Mouse (Mus musculus) kidney, adult 2 months (tissue): ENCODE results near the gene Trio. TPM values are rescaled to one million over a fixed set of nuclear protein-coding genes. Genes with fewer than 3 reads are reported as not detected.

ENCODE experiments used
- DNase-seq: peaks from one replicate; pipeline ENCODE4 v3.0.0; 2021
- H3K27ac ChIP-seq: fragments of 200-500 bp; 2 replicates; pipeline ENCODE4 v1.5.1; 2012; ENCODE audit warnings: low read depth, low read length, control low read depth, inconsistent platforms; ENCODE audit not compliant: insufficient read depth
- H3K27me3 ChIP-seq: fragments of 200-500 bp; replicated peaks from 2 replicates; pipeline ENCODE4 v1.6.1; 2012; ENCODE audit warnings: mild to moderate bottlenecking, moderate library complexity, low read length, inconsistent platforms; ENCODE audit not compliant: control insufficient read depth, insufficient read depth
- H3K36me3 ChIP-seq: fragments of 200-500 bp; 2 replicates; pipeline ENCODE4 v1.6.1; 2012; ENCODE audit warnings: mild to moderate bottlenecking, moderate library complexity, low read length, inconsistent platforms; ENCODE audit not compliant: control insufficient read depth, insufficient read depth
- H3K4me1 ChIP-seq: fragments of 200-500 bp; 2 replicates; pipeline ENCODE4 v1.6.1; 2011; ENCODE audit warnings: low read length; ENCODE audit not compliant: control insufficient read depth, insufficient read depth
- H3K4me3 ChIP-seq: fragments of 200-500 bp; 2 replicates; pipeline ENCODE4 v1.5.1; 2011; ENCODE audit warnings: mild to moderate bottlenecking, low read depth, low read length, control low read depth; ENCODE audit not compliant: insufficient read depth
- CTCF ChIP-seq: fragments of 200-500 bp; conservative IDR thresholded peaks from 2 replicates; pipeline ENCODE4 v1.5.1; 2011; ENCODE audit warnings: low read depth, mild to moderate bottlenecking, control low read depth, low read length, moderate library complexity, mixed read lengths; ENCODE audit not compliant: insufficient read depth, insufficient read length
- POLR2A ChIP-seq: fragments of 200-500 bp; IDR thresholded peaks from one replicate; pipeline ENCODE4 v1.6.1; 2011; ENCODE audit warnings: low read depth, low read length, control low read depth
- WGBS: fragments of 180-500 bp; shearing (Covaris S2); methylation state at CpG from one replicate; pipeline ENCODE4 v1.1.7; 2018; 5-methylcytosine and 5-hydroxymethylcytosine counted together
- polyA plus RNA-seq: library from polyadenylated mRNA; depleted of rRNA; stranded (reverse); fragments of >200 nt; gene quantifications from 2 replicates; pipeline ENCODE4 v1.2.3, GENCODE M21; 2012

Gene Trio
- polyA plus RNA-seq, 1 experiment = 37.2 TPM

- no peaks in the 10 kb centered on the region for H3K27me3 ChIP-seq
- 27% methylated on average over 3 of the region's 3 CpGs for WGBS
- H3K36me3 ChIP-seq = no peaks in the 10 kb centered on the region
- DNase-seq = peak; percentile 45
- no peak overlapping the region for H3K4me3 ChIP-seq
- no peaks in the 10 kb centered on the region for H3K4me1 ChIP-seq
- H3K27ac ChIP-seq = no peak overlapping the region
- TF ChIP-seq POLR2A (no peak), CTCF (peak; percentile 53)
These were observed 310.3 kb downstream of the Trio start for GRCm38 (mm10) chr15:27715331-27715730.

- WGBS = 71% methylated on average over 9 of the region's 9 CpGs
- no peak for DNase-seq
- no peak overlapping the region for H3K27ac ChIP-seq
- no peaks in the 10 kb centered on the region for H3K36me3 ChIP-seq
- no peak overlapping the region for H3K4me3 ChIP-seq
- TF ChIP-seq POLR2A (no peak), CTCF (no peak)
- H3K4me1 ChIP-seq = no peaks in the 10 kb centered on the region
- no peaks in the 10 kb centered on the region for H3K27me3 ChIP-seq
These were observed 314.9 kb downstream of the Trio start for GRCm38 (mm10) chr15:27710698-27711097.

- TF ChIP-seq CTCF (no peak), POLR2A (no peak)
- Histone ChIP-seq H3K27me3 (no peaks in the 10 kb centered on the region), H3K4me1 (no peaks in the 10 kb centered on the region), H3K4me3 (no peak overlapping the region), H3K27ac (no peak overlapping the region), H3K36me3 (no peaks in the 10 kb centered on the region)
- peak; percentile 8 for DNase-seq
- WGBS = 76% methylated on average over 7 of the region's 7 CpGs
These were observed 316.6 kb downstream of the Trio start for GRCm38 (mm10) chr15:27708968-27709612.

GRCm38 (mm10) chr15:27708499-27708898, 317.1 kb downstream of the Trio start:
- H3K36me3 ChIP-seq = no peaks in the 10 kb centered on the region
- H3K27ac ChIP-seq = no peak overlapping the region
- H3K4me3 ChIP-seq = no peak overlapping the region
- DNase-seq = no peak
- WGBS = 63% methylated on average over 3 of the region's 3 CpGs
- no peaks in the 10 kb centered on the region for H3K4me1 ChIP-seq
- no peaks in the 10 kb centered on the region for H3K27me3 ChIP-seq
- no peak for TF ChIP-seq CTCF
- no peak for TF ChIP-seq POLR2A

- Histone ChIP-seq H3K27ac (no peak overlapping the region), H3K36me3 (no peaks in the 10 kb centered on the region), H3K4me1 (no peaks in the 10 kb centered on the region), H3K27me3 (no peaks in the 10 kb centered on the region), H3K4me3 (no peak overlapping the region)
- TF ChIP-seq POLR2A = no peak
- no peak for TF ChIP-seq CTCF
- DNase-seq = no peak
- 40% methylated on average over 1 of the region's 1 CpGs for WGBS
These were observed 322.7 kb downstream of the Trio start for GRCm38 (mm10) chr15:27702972-27703313.

- 23% methylated on average over 11 of the region's 11 CpGs for WGBS
- TF ChIP-seq CTCF (no peak), POLR2A (no peak)
- H3K36me3 ChIP-seq = no peaks in the 10 kb centered on the region
- H3K27me3 ChIP-seq = no peaks in the 10 kb centered on the region
- no peak overlapping the region for H3K27ac ChIP-seq
- H3K4me1 ChIP-seq = no peaks in the 10 kb centered on the region
- H3K4me3 ChIP-seq = no peak overlapping the region
- DNase-seq = peak; percentile 33
These were observed 323.3 kb downstream of the Trio start for GRCm38 (mm10) chr15:27702031-27702971.

GRCm38 (mm10) chr15:27697632-27698031, 328.0 kb downstream of the Trio start:
- H3K4me3 ChIP-seq = no peak overlapping the region
- no peak for DNase-seq
- TF ChIP-seq CTCF (no peak), POLR2A (no peak)
- WGBS = 94% methylated on average over 5 of the region's 5 CpGs
- H3K4me1 ChIP-seq = no peaks in the 10 kb centered on the region
- H3K27me3 ChIP-seq = no peaks in the 10 kb centered on the region
- H3K36me3 ChIP-seq = no peaks in the 10 kb centered on the region
- no peak overlapping the region for H3K27ac ChIP-seq
